Mouse (Mus musculus) liver, postnatal 0 days (tissue): ENCODE measurements around the gene Rnf39.

Experiments
- CTCF ChIP-seq: sonication (generic); IDR thresholded peaks from 2 replicates; pipeline ENCODE4 v1.5.1; 2016; ENCODE audit warnings: antibody characterized with exemption, low read depth
- EP300 ChIP-seq: IDR thresholded peaks from 2 replicates; pipeline ENCODE4 v1.6.1; 2016; ENCODE audit warnings: antibody characterized with exemption, low read depth, mild to moderate bottlenecking

GRCm38 (mm10) chr17:36922715-36923114, 20.0 kb upstream of the Rnf39 start:
- TF ChIP-seq EP300, result no peak
- no peak for TF ChIP-seq CTCF
